Mouse (Mus musculus) small intestine, adult 2 months (tissue): ENCODE data around the gene Elf1.

ENCODE experiments used
- CTCF ChIP-seq: fragments of 200-500 bp; IDR thresholded peaks from 2 replicates; pipeline ENCODE4 v1.5.1; 2012; ENCODE audit warnings: low read depth, mild to moderate bottlenecking, control low read depth, inconsistent platforms, low read length, moderate library complexity, mixed read lengths; ENCODE audit not compliant: insufficient replicate concordance, insufficient read length; ENCODE audit errors: extremely low read depth
- POLR2A ChIP-seq: fragments of 200-500 bp; IDR thresholded peaks from 2 replicates; pipeline ENCODE4 v1.6.1; 2012; ENCODE audit warnings: low read depth, mild to moderate bottlenecking, control low read depth, inconsistent platforms, low read length, moderate library complexity

DNA sequence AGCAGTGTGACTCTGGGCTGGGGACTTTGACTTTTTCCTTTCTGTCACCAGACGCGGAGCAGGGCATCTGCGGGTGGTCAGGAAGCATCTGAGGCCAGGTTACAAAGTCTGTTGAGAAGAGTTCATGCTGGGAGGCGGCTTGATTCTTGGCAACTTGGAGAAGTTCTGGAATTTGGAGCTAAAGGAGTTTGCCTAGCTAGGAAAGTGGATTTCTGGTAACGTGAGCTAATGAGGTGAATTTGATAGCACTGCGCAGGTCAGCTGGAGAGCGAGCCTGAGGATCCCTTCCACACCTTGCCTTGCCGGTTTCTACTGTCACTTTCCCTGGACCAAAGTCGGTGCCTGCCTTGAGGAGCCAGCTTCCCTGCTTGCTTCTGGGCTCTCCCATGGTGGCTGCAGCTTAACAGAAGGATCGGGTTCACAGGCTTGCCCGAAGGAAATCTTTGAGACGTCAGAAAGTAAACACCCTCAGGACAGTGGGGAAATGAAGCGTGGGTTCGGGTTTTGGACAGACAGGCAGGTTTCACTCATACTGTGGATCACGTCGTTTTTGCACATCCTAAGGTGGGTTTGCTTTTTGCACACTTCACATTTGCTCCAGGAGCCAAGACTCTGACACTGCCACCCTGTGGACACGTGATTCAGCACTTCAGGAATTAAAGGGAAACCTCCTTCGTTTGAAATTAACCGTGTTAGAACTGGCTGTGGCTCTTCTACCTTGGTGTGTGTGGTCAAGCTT lies 6.2 kb downstream of the Elf1 start:
- TF ChIP-seq CTCF (no peak), POLR2A (no peak)
